Mouse (Mus musculus): Measurements from ENCODE around the gene Lsm2.

DNA sequence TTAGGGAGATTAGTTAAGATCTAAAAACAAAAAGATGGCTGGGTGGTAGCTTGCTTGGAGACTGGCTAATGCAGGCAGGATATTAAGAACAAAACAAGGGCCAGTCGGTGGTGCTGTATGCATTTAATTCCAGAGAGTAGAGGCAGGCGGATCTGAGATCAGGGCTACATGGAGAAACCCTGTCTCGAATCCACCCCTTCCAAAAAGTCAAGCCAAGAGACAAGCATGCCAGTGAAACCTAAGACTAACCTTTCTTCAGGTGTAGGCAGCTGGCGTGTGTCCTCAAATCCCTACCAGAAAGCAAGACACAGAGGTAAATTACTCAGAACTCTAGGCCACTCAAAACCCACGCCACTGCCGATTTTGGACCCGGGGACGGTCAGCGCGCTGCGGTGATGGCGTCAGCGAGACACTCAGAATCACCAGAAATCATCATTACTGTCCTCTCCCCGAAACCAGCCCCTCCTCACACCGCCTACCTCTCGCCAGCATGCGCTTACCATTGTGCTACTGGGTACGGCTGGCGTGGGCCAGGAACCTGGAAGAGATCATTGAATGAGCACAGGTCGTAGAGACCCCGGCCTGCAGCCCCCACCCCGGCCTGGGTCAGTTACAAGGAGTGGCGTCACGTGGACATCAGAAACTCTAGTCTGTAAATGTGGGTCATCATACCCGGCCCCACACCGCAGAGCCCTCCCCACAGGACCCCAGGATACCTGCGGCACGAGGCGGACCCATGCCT, 29.9 kb upstream of the Lsm2 start:
- no peak for TF ChIP-seq CTCF (IDR thresholded peaks at IDR 0.05; ENCODE audit: borderline replicate concordance, extremely low read depth, insufficient read depth, insufficient read length)
- no peak for TF ChIP-seq POLR2A (IDR thresholded peaks at IDR 0.05; ENCODE audit: borderline replicate concordance, extremely low read depth, insufficient read depth, insufficient read length, poor library complexity, severe bottlenecking)
